Mouse (Mus musculus): ENCODE results near the gene Kdm8.

Gene Kdm8

DNA sequence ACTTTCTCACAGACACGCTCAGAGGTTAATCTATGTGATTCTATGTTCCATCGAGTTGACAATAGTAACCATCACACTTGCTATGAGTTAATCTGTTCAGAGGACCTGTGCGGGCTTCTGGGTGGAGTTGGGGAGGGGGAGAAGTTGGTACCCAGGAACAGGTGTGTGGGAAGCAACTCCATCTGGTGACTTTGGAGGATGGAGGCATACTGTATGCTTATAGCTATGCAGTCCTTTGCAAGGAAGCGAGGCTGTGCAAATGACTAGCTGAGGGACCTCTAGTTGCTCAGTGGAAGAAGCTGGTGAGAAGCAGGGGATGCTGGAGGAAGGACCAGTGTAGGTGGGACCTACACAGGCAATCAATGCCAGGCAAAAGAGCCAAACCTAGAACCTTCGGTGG is 60.1 kb downstream of the Kdm8 start:
- no peak for DNase-seq

- DNase-seq, result no peak
Observed at GRCm38 (mm10) chr7:125505568-125505967, 61.1 kb downstream of the Kdm8 start.

DNA sequence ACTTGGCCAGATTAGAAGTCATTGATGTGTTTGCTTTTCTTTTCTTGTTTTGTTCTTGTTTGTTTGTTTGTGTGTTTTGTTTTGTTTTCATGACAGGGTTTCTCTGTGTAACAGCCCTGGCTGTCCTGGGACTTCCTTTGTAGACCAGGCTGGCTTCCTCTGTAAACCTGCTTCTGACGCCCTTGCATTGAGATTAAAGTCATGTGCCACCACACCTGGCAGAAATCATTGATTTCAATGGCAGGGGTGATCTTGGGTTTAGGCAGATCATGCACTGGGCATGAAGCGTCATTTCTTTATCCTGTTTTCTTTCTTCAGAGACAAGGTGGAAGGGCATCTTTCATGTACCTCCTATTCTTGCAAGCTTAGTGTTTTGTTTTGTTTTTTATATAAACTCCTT is 62.8 kb downstream of the Kdm8 start:
- DNase-seq, result no peak

GRCm38 (mm10) chr7:125511432-125511831 is 67.0 kb downstream of the Kdm8 start:
- no peak for DNase-seq

GRCm38 (mm10) chr7:125511852-125512251 is 67.4 kb downstream of the Kdm8 start:
- no peak for DNase-seq
